Mouse (Mus musculus): ENCODE data around the gene Akirin1. TPM values are rescaled to one million over a fixed set of nuclear protein-coding genes. Genes with fewer than 3 reads are reported as not detected.

The Akirin1 gene
- polyA plus RNA-seq, 1 experiment from 2014 or later = 88.5 TPM

DNA sequence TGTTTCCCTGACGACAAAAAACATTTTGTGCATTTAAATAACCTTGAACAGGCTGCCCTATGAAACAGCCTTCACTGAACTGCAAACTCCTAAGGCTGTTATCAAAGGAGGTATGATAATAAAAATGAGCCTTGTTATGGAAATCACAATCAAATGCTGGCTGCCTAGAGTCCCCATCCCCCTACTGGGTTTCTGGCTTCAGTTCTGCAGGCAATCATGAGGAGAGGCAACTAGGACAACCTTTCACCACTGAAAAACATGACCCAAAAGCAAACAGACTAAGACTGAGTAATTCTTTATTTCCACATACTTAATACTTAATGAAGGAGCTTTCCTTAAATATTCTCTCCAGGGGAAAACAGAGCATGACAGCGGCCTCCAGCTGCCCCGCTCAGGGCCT, 37.7 kb downstream of the Akirin1 start:
- Histone ChIP-seq H3K27me3 (no peaks in the 10 kb centered on the region), H3K4me1 (replicated peaks) (peaks cover 8% of the 10 kb centered on the region), H3K27ac (no peak overlapping the region), H3K36me3 (peaks cover 38% of the 10 kb centered on the region), H3K9ac (no peak overlapping the region), H3K4me3 (no peak overlapping the region), H3K9me3 (no peaks in the 10 kb centered on the region), H3K4me2 (no peak overlapping the region)
- WGBS = 86% methylated on average over 3 of the region's 3 CpGs
- ATAC-seq (ENCODE audit: low FRiP score) = no peak

GRCm38 (mm10) chr4:123707340-123707739, 42.8 kb downstream of the Akirin1 start:
- Histone ChIP-seq H3K9ac (no peak overlapping the region), H3K4me1 (replicated peaks) (no peaks in the 10 kb centered on the region), H3K9me3 (no peaks in the 10 kb centered on the region), H3K27me3 (no peaks in the 10 kb centered on the region), H3K36me3 (peaks cover 13% of the 10 kb centered on the region), H3K27ac (no peak overlapping the region), H3K4me2 (no peak overlapping the region), H3K4me3 (no peak overlapping the region)
- 96% methylated on average over 5 of the region's 5 CpGs for WGBS
- no peak for ATAC-seq (ENCODE audit: low FRiP score)

GRCm38 (mm10) chr4:123705340-123705739, 44.8 kb downstream of the Akirin1 start:
- 91% methylated on average over 2 of the region's 2 CpGs for WGBS
- no peak overlapping the region for H3K9ac ChIP-seq
- no peak overlapping the region for H3K27ac ChIP-seq
- no peaks in the 10 kb centered on the region for H3K27me3 ChIP-seq
- no peak overlapping the region for H3K4me3 ChIP-seq
- no peak overlapping the region for H3K4me2 ChIP-seq
- H3K36me3 ChIP-seq = no peaks in the 10 kb centered on the region
- ATAC-seq (ENCODE audit: low FRiP score) = no peak
- no peaks in the 10 kb centered on the region for H3K4me1 ChIP-seq (replicated peaks)
- H3K9me3 ChIP-seq = no peaks in the 10 kb centered on the region

DNA sequence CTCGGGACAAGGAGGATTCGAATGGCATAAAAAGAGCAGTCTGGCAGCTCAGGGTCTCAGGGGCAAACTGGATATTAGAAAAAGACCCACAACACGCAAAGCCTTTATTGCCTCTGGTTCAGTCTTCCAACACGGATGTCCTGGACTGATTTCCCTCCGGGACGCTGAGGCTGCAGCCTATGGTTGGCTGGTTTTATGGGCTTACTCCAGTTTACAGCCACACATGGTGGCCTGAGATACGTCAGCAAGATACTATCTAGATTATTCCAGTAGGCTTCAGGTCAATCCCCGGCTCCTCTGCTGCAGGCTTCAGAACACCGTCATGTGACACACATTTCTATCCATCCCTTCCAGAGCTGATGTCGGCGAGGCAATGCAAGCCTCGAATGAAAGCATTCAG, 56.8 kb downstream of the Akirin1 start:
- no peaks in the 10 kb centered on the region for H3K4me1 ChIP-seq (replicated peaks)
- whole genome bisulfite sequencing = 75% methylated on average over 12 of the region's 12 CpGs

DNA sequence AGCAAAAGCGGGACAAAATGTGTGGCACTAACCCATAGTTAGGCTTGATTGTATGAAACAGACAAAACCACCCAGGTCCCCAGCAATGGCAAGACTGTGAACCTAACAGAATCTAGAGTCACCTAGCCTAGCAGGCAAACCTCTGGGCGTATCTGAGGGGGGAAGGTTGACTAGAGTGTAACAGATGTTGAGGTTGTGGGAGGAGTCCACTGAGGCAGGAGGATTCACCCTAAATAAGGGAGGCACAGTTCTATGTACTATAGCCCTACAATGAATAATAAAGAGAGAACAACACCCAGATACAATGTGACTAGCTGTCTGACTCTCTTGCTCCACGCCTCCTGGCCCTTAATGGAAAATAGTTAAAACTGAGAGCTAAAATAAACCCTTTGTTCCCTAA, 58.1 kb downstream of the Akirin1 start:
- Histone ChIP-seq H3K27me3 (no peaks in the 10 kb centered on the region), H3K36me3 (no peaks in the 10 kb centered on the region), H3K4me3 (no peak overlapping the region), H3K27ac (no peak overlapping the region), H3K9ac (no peak overlapping the region), H3K4me1 (replicated peaks) (0 out of 2 replicates have a peak, but pooled peaks cover 3% of the 10 kb centered on the region), H3K4me2 (no peak overlapping the region), H3K9me3 (no peaks in the 10 kb centered on the region)
- ATAC-seq (ENCODE audit: low FRiP score) = no peak
- WGBS = 87% methylated on average over 3 of the region's 3 CpGs

More for the DNA sequence above, 56.8 kb downstream of the Akirin1 start:
- Histone ChIP-seq H3K9me3 (no peaks in the 10 kb centered on the region), H3K27me3 (no peaks in the 10 kb centered on the region), H3K36me3 (no peaks in the 10 kb centered on the region), H3K9ac (no peak overlapping the region), H3K27ac (no peak overlapping the region), H3K4me2 (no peak overlapping the region), H3K4me3 (no peak overlapping the region)
- ATAC-seq (ENCODE audit: low FRiP score) = no peak

DNA sequence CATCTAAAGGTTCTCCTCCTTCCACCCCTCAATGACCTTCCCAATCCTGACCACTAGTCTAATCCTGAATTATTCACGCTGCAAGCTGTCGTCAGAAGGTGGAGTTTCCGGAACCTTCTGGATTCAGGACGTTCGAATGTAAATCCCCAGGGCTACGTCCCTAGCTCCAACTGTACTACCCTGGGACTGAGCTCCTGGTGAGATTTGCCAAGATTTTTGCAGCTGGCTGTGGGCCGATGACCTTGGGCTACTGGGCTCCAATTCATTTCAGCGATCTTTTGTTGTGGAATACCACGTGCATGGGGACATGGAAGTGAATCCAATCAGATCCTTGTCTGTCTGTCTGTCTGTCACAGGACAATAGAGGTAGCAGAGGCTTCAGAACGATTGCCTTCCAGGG, 59.8 kb downstream of the Akirin1 start:
- no peaks in the 10 kb centered on the region for H3K9me3 ChIP-seq
- H3K4me3 ChIP-seq = no peak overlapping the region
- 79% methylated on average over 10 of the region's 10 CpGs for WGBS
- H3K27ac ChIP-seq = no peak overlapping the region
- ATAC-seq (ENCODE audit: low FRiP score) = no peak
- no peak overlapping the region for H3K9ac ChIP-seq
- H3K4me1 ChIP-seq (replicated peaks) = peaks cover 12% of the 10 kb centered on the region
- H3K4me2 ChIP-seq = no peak overlapping the region
- no peaks in the 10 kb centered on the region for H3K27me3 ChIP-seq
- no peaks in the 10 kb centered on the region for H3K36me3 ChIP-seq

DNA sequence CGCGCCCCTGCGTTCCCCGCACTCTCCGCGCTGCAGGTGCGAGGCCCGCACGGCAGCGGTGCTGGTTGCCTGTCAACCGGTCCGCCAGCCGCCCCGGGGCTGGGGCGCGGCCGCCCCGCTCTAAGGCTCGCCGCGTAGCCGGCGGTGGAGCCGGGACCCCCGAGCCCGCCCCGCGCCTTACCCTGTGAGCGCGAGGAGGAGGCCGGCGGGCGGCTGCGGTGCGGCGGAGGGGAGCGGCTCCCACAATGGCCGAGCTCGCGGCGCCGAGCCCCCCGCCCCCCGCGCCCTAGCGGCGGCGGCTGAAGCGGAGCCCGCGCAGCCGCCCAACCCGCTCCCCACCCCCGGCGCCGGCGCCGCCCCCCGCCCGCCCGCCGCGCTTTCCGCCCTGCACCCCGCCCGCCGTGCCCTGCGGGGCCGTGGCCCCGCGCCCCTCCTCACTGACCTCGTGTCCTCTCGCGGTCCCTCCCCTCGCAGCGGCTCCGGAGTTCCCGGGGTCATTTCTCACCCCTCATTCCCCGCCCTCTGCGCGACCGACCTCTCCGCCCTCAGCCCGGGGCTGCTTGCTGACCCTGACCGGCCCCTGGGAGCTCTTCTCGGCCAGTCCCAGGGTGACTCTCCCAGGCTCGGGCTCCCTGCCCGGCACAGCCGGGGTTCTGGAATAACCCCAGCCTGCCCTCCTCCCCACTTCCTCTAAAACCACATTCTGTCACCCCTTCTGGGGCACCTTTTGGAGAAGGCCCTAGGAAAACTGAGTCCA, 62.9 kb downstream of the Akirin1 start:
- peak; percentile 61 for ATAC-seq (ENCODE audit: low FRiP score)

DNA sequence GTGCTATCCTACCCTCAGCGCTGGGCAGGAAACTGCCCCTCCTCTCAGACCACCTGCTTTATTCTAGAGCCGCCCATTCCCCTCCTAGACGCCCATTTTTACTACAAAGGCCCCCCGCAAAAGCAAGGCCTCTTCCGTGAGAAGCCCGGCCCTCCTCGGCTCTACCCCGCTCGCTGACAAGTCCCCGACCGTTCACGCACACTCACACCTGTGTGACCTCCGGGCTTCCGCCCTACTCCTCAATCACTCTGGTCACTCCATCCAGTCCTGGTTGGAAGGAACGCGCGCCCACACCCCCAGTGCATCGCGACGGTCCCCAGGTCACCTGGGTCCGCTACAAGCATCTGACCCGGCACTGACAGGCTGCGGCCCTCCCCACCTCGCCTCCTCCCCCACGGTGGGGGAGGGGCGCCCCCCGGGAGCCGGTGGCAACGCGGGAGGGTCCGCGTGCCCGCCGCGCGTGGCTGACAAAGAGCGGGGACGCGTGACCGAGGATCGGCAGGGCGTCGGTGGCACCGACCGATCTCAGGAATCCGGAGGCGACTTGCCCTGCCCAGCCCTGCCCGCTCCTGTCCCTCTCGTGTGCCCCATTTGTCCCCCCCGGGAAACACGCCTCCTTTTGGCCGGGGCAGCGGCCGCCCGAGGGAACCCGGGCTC, 63.6 kb downstream of the Akirin1 start:
- H3K4me1 ChIP-seq (replicated peaks) = peaks cover 31% of the 10 kb centered on the region
- WGBS = under 1% methylated on average over 52 of the region's 56 CpGs
- peak overlapping the region; percentile 97 for H3K27ac ChIP-seq
- no peaks in the 10 kb centered on the region for H3K9me3 ChIP-seq
- H3K36me3 ChIP-seq = peaks cover 18% of the 10 kb centered on the region
- no peaks in the 10 kb centered on the region for H3K27me3 ChIP-seq
- H3K4me2 ChIP-seq = peak overlapping the region; percentile 86
- H3K9ac ChIP-seq = peak overlapping the region; percentile 98
- peak overlapping the region; percentile 91 for H3K4me3 ChIP-seq
- peak; percentile 55 for ATAC-seq (ENCODE audit: low FRiP score)

More for the DNA sequence above, 62.9 kb downstream of the Akirin1 start:
- H3K4me2 ChIP-seq = peak overlapping the region; percentile 86
- peaks cover 26% of the 10 kb centered on the region for H3K4me1 ChIP-seq (replicated peaks)
- peak overlapping the region; percentile 97 for H3K27ac ChIP-seq
- no peaks in the 10 kb centered on the region for H3K9me3 ChIP-seq
- no peaks in the 10 kb centered on the region for H3K27me3 ChIP-seq
- H3K4me3 ChIP-seq = peak overlapping the region; percentile 91
- 0% methylated on average over 29 of the region's 89 CpGs for WGBS
- H3K9ac ChIP-seq = peak overlapping the region; percentile 98
- peaks cover 18% of the 10 kb centered on the region for H3K36me3 ChIP-seq

DNA sequence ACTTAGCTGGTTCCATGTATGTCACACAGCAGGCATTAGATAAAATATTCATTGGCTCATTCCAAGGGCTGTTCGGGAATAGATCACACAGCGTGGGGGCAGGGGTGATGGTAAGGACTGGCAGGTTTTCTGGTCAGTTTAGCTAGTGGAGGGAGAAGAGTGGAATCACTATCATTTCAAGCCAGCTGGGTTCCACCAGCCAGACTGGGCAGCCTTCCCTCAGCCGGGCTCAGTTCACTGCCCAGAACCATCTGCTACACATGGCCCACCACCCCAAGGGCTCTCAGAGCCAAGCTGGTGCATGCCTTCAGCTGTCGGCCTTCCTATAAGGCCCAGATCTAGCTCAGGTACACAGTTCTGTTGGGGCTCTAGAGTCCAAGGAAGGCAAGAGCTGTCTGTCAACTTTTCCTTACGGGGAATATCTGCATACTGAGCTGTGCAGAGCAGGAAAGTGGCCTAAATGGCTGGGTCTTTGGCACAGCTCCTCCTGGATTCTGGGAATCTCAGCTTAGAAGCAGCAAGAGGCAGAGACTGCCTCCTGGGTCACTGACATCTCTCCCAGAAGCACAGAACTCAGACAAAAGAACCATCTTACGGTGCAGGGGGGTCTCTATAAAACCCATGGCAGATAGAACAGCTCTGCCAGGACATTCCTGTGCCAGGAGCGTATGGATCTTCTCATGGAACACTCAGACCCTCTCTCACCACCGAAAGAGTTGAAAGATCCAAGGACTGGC, 64.5 kb downstream of the Akirin1 start:
- WGBS = 31% methylated on average over 8 of the region's 8 CpGs
- H3K4me2 ChIP-seq = peak overlapping the region; percentile 86

DNA sequence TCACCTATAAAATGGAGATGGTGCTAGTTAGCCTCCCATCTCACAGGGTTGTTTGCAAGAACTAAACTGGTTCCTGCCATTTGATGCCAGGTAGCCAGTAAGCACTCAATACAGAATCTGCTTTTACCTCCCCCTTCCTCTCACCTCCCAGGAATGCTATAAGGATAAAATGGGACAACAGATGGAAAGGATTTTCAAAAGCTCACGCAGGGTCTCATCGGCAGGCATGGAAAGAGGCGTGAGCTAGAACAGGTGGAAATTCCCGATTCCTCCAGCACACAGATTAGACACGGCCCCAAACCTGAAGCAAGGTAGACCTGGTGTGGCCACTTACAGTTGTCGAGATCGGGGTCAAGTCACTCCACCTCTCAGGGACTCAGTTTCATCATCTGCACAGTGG, 65.1 kb downstream of the Akirin1 start:
- Histone ChIP-seq H3K9me3 (no peaks in the 10 kb centered on the region), H3K27me3 (no peaks in the 10 kb centered on the region), H3K4me3 (peak overlapping the region; percentile 91), H3K36me3 (peaks cover 29% of the 10 kb centered on the region), H3K4me2 (peak overlapping the region; percentile 86), H3K27ac (0 out of 2 replicates have a peak overlapping the region, but pooled peaks have one; percentile 97), H3K4me1 (replicated peaks) (peaks cover 37% of the 10 kb centered on the region), H3K9ac (peak overlapping the region; percentile 98)
- ATAC-seq (ENCODE audit: low FRiP score) = no peak
- WGBS = 78% methylated on average over 7 of the region's 7 CpGs

More for the DNA sequence above, 64.5 kb downstream of the Akirin1 start:
- Histone ChIP-seq H3K27ac (peak overlapping the region; percentile 97), H3K4me1 (replicated peaks) (peaks cover 37% of the 10 kb centered on the region), H3K9ac (peak overlapping the region; percentile 98), H3K36me3 (peaks cover 24% of the 10 kb centered on the region), H3K9me3 (no peaks in the 10 kb centered on the region), H3K4me3 (peak overlapping the region; percentile 91), H3K27me3 (no peaks in the 10 kb centered on the region)
- peak; percentile 36; the same call in 1 of the 2 replicates for ATAC-seq (ENCODE audit: low FRiP score)

Data from hindbrain, embryonic 13.5 days (tissue).